Mouse (Mus musculus): ENCODE measurements around the gene Dctn3. TPM values are rescaled to one million over a fixed set of nuclear protein-coding genes. Genes with fewer than 3 reads are reported as not detected.
A peak's percentile ranks its signal among the peaks of the same experiment; 100 is the strongest.

The Dctn3 gene
- polyA plus RNA-seq, 1 experiment from 2014 or later, result 124 TPM

DNA sequence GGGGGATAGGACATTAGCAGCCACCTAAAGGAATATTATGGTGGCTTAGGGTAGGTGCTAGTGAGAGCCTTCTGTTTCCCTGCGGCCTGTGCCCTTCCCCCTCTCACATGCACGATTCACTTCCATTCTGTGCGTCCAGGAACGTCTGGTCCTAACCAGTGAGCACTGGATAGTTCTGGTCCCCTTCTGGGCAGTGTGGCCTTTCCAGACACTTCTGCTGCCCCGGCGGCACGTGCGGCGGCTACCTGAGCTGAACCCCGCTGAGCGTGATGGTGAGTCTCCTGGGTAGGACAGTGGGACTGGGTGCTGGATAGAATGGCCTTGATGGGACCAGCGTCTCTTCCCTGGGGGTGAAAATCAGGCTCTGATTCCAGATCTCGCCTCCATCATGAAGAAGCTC, 34.4 kb upstream of the Dctn3 start:
- no peak overlapping the region for H3K27ac ChIP-seq

DNA sequence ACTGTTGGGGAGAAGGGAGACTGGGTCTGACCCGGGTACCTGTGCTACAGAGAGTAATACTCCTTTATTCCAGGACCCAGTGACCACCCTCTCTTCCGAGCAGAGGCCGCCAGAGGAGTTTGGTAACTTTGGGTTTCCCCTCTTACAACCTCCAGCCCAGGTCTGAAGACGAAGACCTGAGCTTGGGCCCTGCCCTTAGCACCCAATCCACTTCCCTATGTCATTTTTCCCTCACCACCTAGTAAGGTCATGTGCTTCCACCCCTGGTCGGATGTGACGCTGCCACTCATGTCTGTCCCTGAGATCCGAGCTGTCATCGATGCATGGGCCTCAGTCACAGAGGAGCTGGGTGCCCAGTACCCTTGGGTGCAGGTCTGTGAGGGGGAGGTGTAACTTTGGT, 33.5 kb upstream of the Dctn3 start:
- H3K4me3 ChIP-seq (replicated peaks), result peak overlapping the region; percentile 68
- peak overlapping the region; percentile 85 for H3K4me2 ChIP-seq
- no peak overlapping the region for H3K27ac ChIP-seq
- H3K36me3 ChIP-seq, result no peaks in the 10 kb centered on the region
- H3K9ac ChIP-seq, result no peak overlapping the region
- no peak for ATAC-seq (ENCODE audit: insufficient read depth, low FRiP score, low read depth)
- H3K27me3 ChIP-seq (replicated peaks), result no peaks in the 10 kb centered on the region
- 72% methylated on average over 8 of the region's 8 CpGs for WGBS
- no peaks in the 10 kb centered on the region for H3K9me3 ChIP-seq
- H3K4me1 ChIP-seq, result peaks cover 25% of the 10 kb centered on the region

More for the DNA sequence above, 34.4 kb upstream of the Dctn3 start:
- H3K36me3 ChIP-seq, result no peaks in the 10 kb centered on the region
- H3K27me3 ChIP-seq (replicated peaks), result no peaks in the 10 kb centered on the region
- H3K4me3 ChIP-seq (replicated peaks), result no peak overlapping the region
- no peaks in the 10 kb centered on the region for H3K9me3 ChIP-seq
- H3K9ac ChIP-seq, result no peak overlapping the region
- 94% methylated on average over 13 of the region's 13 CpGs for WGBS
- ATAC-seq (ENCODE audit: insufficient read depth, low FRiP score, low read depth), result no peak
- H3K4me1 ChIP-seq, result peaks cover 34% of the 10 kb centered on the region
- no peak overlapping the region for H3K4me2 ChIP-seq

DNA sequence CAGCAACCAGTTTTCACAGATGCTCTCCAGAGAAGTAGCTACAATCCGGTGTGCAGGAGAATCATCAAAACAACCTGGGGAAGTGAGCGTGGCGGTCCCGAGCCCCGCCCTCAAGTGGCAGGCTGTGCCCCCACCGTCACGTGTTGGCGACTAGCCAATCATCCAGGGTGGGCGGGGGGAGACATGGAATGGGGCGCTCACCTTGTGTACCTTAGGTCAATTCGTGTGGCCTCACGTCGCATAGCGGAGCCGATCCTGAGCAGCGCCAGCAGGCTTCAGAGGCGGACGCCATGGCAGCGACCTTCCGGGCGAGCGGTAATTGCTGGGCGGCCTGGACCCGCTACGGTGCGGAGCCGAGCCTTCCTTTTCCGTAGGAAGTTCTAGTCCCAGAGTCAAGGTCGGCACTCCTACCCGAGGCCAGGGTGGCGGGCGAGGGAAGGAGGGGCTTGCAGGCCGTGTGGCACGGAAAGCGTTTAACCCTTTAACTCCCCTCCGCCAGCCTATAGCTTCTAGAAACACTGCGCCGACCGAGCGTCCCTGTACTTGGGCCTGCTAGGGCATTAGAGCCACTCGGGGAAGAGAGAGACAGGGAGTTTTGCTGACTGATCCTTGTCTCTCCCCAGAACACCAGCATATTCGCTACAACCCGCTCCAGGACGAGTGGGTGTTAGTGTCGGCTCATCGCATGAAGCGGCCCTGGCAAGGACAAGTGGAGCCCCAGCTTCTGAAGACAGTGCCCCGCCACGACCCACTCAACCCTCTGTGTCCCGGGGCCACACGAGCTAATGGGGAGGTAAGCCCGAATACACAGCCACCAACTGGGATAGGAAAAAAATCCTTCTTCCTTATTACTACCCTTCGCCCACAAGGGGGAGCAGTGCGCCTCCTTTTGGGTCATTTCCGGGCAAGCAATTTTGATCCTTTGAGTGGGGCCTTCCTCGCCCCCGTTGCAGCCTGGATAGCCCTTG, 32.7 kb upstream of the Dctn3 start, which contains the start of gene Sigmar1:
TSS of gene Sigmar1 (minus strand) at position 820 of the 968 bp plus-strand sequence.
- H3K4me1 ChIP-seq, result peaks cover 18% of the 10 kb centered on the region
- H3K9me3 ChIP-seq, result no peaks in the 10 kb centered on the region
- WGBS, result under 1% methylated on average over 57 of the region's 57 CpGs
- peak within 1 kb of the TSS; percentile 85 for H3K4me2 ChIP-seq
- peak within 1 kb of the TSS; percentile 63 for H3K9ac ChIP-seq
- peak within 1 kb of the TSS; percentile 68 for H3K4me3 ChIP-seq (replicated peaks)
- peak; percentile 64 for ATAC-seq (ENCODE audit: insufficient read depth, low FRiP score, low read depth)
- no peaks in the 10 kb centered on the region for H3K36me3 ChIP-seq
- peak within 1 kb of the TSS; percentile 91 for H3K27ac ChIP-seq
- H3K27me3 ChIP-seq (replicated peaks), result no peaks in the 10 kb centered on the region

DNA sequence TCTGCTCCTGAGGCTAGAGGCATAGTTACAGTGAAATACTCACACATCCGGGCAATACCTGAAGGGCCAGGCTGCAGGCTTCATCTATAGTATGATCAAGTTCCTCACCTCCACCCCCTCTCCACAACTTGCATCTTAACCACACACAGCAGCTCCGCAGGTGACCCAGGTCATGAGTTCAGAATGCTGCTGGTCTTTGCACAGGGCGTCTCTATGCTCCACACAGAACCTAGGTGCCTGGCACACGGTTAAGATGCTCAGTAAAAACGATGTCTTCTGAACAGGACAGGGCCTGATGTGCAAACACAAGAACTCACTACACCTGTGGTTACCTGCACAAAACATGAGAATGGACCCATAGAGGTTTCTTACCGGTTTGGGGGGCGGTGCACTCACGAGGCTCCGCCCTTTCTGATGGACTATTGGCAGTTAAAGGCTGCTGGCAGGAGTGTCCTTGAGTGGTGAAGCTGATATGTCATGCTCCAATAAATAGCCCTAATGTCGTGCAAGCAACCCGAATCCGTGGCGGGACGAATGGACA, 31.9 kb upstream of the Dctn3 start, which contains the start of gene Galt:
TSS of gene Galt (plus strand) at position 432 of the 541 bp plus-strand sequence.
- Histone ChIP-seq H3K4me3 (replicated peaks) (peak within 1 kb of the TSS; percentile 68), H3K9ac (peak within 1 kb of the TSS; percentile 63), H3K27me3 (replicated peaks) (no peaks in the 10 kb centered on the region), H3K36me3 (no peaks in the 10 kb centered on the region), H3K27ac (peak within 1 kb of the TSS; percentile 91), H3K9me3 (no peaks in the 10 kb centered on the region), H3K4me2 (peak within 1 kb of the TSS; percentile 85), H3K4me1 (peaks cover 13% of the 10 kb centered on the region)
- peak; percentile 43 for ATAC-seq (ENCODE audit: insufficient read depth, low FRiP score, low read depth)
- WGBS, result 14% methylated on average over 14 of the region's 14 CpGs

DNA sequence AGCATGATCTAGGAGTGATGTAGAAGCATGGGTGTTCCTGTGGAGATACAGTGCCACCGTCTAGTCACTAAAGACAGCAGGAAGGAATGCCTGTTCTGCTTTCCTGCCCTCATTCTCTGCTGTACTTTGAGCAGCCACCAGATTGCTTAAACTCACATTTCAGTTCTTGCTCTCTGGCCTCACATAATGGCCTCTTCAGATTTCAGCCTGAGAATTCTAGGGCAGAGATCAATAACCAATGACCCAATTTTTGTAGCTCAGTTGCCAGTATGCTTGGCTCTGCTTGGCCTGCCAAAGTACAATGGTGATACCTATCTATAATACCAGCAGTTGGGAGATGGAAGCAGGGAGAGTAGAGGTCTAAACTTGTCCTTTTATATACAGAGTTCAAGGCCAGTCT, 22.1 kb upstream of the Dctn3 start:
- ATAC-seq (ENCODE audit: insufficient read depth, low FRiP score, low read depth), result no peak
- H3K4me1 ChIP-seq, result peaks cover 6% of the 10 kb centered on the region; the same call in 1 of the 2 replicates
- no peak overlapping the region for H3K4me3 ChIP-seq (replicated peaks)
- 0 out of 2 replicates have a peak, but pooled peaks cover 4% of the 10 kb centered on the region for H3K9me3 ChIP-seq
- H3K27me3 ChIP-seq (replicated peaks), result no peaks in the 10 kb centered on the region
- 59% methylated on average over 1 of the region's 1 CpGs for WGBS
- no peak overlapping the region for H3K9ac ChIP-seq
- no peaks in the 10 kb centered on the region for H3K36me3 ChIP-seq
- no peak overlapping the region for H3K4me2 ChIP-seq
- no peak overlapping the region for H3K27ac ChIP-seq

DNA sequence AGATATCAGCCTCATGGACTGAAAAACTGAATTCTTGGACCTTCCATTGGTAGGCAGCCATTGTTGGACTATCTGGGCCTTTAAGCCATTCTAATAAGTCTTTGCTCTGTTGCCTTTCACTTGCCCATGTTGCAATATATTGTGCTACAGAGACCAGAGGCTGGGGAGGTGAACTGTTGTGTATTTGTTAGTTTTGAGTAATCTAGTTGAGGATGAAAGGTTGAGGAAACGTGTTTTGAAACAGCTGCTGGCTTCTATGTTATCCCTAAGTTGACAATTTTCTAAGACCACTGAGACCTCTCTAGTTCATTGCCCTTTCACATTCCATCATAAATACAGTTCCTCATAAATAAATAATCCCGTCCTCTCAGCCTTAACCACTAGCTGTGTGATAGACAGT, 21.2 kb upstream of the Dctn3 start:
- Histone ChIP-seq H3K27ac (no peak overlapping the region), H3K4me3 (replicated peaks) (no peak overlapping the region), H3K9ac (no peak overlapping the region), H3K9me3 (0 out of 2 replicates have a peak, but pooled peaks cover 4% of the 10 kb centered on the region), H3K27me3 (replicated peaks) (no peaks in the 10 kb centered on the region), H3K4me2 (no peak overlapping the region), H3K4me1 (peaks cover 11% of the 10 kb centered on the region; the same call in 1 of the 2 replicates), H3K36me3 (0 out of 2 replicates have a peak, but pooled peaks cover 2% of the 10 kb centered on the region)
- no peak for ATAC-seq (ENCODE audit: insufficient read depth, low FRiP score, low read depth)
- 56% methylated on average over 2 of the region's 2 CpGs for WGBS

DNA sequence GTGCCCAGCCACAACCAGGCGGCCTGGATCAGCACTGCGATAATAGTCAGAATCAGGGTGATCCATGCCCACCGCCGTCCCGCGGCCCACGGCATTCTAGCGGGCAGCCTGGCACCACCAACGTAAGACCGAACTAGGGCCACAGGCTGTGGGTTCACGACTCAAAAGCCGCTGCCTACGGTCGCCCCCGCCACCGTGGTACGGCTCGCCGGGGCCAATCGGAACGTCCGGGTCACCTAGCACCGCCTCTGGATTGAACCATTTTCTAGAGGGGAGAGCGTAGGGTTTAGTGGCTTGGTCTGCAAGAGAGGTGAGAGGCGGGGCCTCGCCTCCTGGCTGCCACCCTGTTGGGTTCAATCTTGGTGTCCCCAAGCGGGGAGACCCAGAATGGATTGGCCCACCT, 18.2 kb upstream of the Dctn3 start:
- peaks cover 11% of the 10 kb centered on the region; the same call in 1 of the 2 replicates for H3K4me1 ChIP-seq
- H3K9me3 ChIP-seq, result no peaks in the 10 kb centered on the region
- peak overlapping the region; percentile 65 for H3K4me3 ChIP-seq (replicated peaks)
- 0 out of 2 replicates have a peak, but pooled peaks cover 2% of the 10 kb centered on the region for H3K36me3 ChIP-seq
- peak; percentile 96 for ATAC-seq (ENCODE audit: insufficient read depth, low FRiP score, low read depth)
- peak overlapping the region; percentile 73; the same call in 1 of the 2 replicates for H3K9ac ChIP-seq
- no peaks in the 10 kb centered on the region for H3K27me3 ChIP-seq (replicated peaks)
- peak overlapping the region; percentile 92 for H3K4me2 ChIP-seq
- WGBS, result 0% methylated on average over 27 of the region's 27 CpGs
- peak overlapping the region; percentile 85 for H3K27ac ChIP-seq

DNA sequence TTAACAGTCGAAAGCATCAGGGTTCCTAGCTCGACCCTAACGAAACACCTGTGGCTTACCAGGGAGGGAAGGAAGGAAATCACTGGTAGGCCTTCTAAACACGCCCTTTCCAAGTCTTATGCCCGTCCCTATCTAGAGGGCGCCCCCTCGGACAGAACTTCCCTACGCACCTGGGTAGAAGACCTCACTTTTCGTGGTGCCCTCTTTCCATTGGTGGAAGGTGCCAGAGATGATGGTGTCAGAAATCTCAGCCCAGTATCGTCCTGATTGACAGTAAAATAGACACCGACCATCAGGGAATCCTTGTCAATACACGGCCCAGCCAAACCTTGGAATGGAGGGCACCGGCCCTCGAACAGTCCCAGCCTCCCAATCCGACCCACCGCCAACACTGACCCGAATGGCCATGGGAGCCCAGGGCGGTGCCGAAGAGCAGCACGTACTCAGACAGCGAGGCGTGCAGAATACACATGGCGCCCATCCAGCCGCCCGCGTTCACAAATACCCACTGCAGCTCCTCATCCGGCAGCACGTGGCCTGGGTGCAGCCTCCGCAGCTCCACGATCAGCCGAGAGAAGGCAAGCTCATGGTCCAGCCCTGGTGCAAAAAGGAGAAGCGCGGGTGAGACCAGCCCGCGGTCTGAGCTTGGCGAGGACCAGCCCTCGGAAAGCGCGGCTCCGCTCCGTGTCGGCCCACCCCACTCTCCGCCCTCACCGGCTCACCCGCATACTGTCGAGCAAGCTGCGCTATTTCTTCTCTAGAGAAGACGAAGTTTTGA, 17.6 kb upstream of the Dctn3 start:
- WGBS, result under 1% methylated on average over 48 of the region's 48 CpGs
- Histone ChIP-seq H3K4me2 (peak overlapping the region; percentile 92), H3K27me3 (replicated peaks) (no peaks in the 10 kb centered on the region), H3K9ac (peak overlapping the region; percentile 73; the same call in 1 of the 2 replicates), H3K9me3 (no peaks in the 10 kb centered on the region), H3K36me3 (0 out of 2 replicates have a peak, but pooled peaks cover 2% of the 10 kb centered on the region), H3K27ac (peak overlapping the region; percentile 85), H3K4me1 (peaks cover 11% of the 10 kb centered on the region; the same call in 1 of the 2 replicates), H3K4me3 (replicated peaks) (peak overlapping the region; percentile 65)
- peak; percentile 72 for ATAC-seq (ENCODE audit: insufficient read depth, low FRiP score, low read depth)

DNA sequence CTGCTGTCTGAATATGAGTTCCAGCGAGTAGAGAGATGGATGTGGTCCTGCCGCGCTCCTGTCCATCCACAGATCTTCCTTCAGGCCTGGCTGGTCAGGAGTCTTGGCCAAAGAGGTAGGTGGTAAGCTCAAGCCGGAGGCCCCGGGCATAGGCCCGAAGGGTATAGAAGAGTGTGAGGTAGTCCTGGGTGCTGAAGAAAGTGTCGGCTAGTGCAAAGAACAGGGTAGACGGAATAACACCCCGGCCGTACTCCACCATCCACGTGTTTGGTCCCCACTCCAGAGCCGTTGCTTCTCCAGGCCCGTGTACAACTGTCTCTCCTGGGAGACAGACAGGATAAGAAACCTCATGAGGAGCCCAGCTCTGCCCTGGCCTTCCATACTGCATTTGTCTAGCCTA, 16.3 kb upstream of the Dctn3 start:
- 91% methylated on average over 13 of the region's 13 CpGs for WGBS
- Histone ChIP-seq H3K4me1 (peaks cover 11% of the 10 kb centered on the region; the same call in 1 of the 2 replicates), H3K27ac (no peak overlapping the region), H3K9me3 (no peaks in the 10 kb centered on the region), H3K9ac (no peak overlapping the region), H3K4me3 (replicated peaks) (0 out of 2 replicates have a peak overlapping the region, but pooled peaks have one; percentile 65), H3K27me3 (replicated peaks) (no peaks in the 10 kb centered on the region), H3K4me2 (peak overlapping the region; percentile 92; the same call in 1 of the 2 replicates), H3K36me3 (0 out of 2 replicates have a peak, but pooled peaks cover 2% of the 10 kb centered on the region)
- no peak for ATAC-seq (ENCODE audit: insufficient read depth, low FRiP score, low read depth)

DNA sequence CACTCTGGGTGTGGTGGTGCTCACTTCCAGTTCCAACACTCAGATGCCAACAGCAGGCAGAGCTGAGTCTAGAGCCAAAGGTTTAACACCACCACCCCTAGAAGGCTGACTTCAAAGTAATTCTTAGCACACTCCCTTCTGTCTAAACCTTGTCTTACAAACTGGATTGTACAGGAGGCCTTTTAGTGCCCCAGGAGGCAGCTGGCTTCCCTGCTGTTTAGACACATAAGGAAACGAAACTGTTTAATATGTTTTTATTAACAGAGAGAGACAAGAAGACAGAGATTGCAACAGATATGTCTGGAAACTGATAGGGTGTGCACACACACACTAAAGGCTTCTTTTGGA, 15.3 kb upstream of the Dctn3 start:
- 0 out of 2 replicates have a peak, but pooled peaks cover 2% of the 10 kb centered on the region for H3K36me3 ChIP-seq
- H3K4me3 ChIP-seq (replicated peaks), result no peak overlapping the region
- no peak for ATAC-seq (ENCODE audit: insufficient read depth, low FRiP score, low read depth)
- no peak overlapping the region for H3K9ac ChIP-seq
- H3K4me1 ChIP-seq, result peaks cover 11% of the 10 kb centered on the region; the same call in 1 of the 2 replicates
- no peaks in the 10 kb centered on the region for H3K9me3 ChIP-seq
- peaks cover 5% of the 10 kb centered on the region; the same call in 1 of the 2 replicates for H3K27me3 ChIP-seq (replicated peaks)
- H3K27ac ChIP-seq, result no peak overlapping the region
- H3K4me2 ChIP-seq, result no peak overlapping the region
- 58% methylated on average over 1 of the region's 1 CpGs for WGBS

DNA sequence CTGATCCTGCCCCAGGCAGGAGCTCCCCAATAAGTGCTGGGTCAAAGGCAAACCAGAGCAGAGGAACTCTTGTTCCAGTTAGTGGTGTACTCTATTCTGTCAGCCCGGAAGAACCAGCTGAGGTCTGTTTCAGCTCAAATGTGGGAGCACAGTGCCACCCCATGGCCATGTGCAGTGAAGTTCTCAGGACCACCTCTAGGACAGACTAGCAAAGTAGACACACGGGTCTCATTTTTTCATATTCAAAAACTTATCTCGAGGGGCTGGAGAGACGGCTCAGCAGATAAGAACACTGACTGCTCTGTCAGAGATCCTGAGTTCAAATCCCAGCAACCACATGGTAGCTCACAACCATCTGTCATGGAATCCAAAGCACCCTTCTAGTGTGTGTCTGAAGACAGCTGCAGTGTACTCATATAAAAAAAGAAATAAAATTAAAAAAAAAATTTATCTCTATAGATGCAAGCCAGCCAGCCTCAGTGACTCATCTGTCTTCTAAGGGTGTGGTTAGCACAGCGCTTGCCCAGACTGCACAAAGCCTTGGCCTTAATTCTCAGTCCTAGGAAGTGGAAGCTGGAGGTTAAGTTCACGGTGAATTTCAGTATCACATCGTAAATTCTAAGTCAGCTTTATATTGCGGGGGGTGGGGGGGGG, 14.8 kb upstream of the Dctn3 start:
- 35% methylated on average over 8 of the region's 8 CpGs for WGBS
- peaks cover 11% of the 10 kb centered on the region; the same call in 1 of the 2 replicates for H3K4me1 ChIP-seq
- H3K4me2 ChIP-seq, result no peak overlapping the region
- H3K36me3 ChIP-seq, result 0 out of 2 replicates have a peak, but pooled peaks cover 2% of the 10 kb centered on the region
- H3K27ac ChIP-seq, result no peak overlapping the region
- peaks cover 10% of the 10 kb centered on the region for H3K27me3 ChIP-seq (replicated peaks)
- no peak for ATAC-seq (ENCODE audit: insufficient read depth, low FRiP score, low read depth)
- no peaks in the 10 kb centered on the region for H3K9me3 ChIP-seq
- H3K4me3 ChIP-seq (replicated peaks), result no peak overlapping the region
- H3K9ac ChIP-seq, result no peak overlapping the region

All from stomach, embryonic 15.5 days (tissue).